Mouse (Mus musculus): ENCODE data around the gene Col4a2.
A peak's percentile ranks its signal among the peaks of the same experiment; 100 is the strongest.

Gene Col4a2

GRCm38 (mm10) chr8:11411504-11412124 is 99.0 kb downstream of the Col4a2 start:
- no peak for DNase-seq (ENCODE audit: extremely low read depth, low read depth)

GRCm38 (mm10) chr8:11412450-11412849 is 99.8 kb downstream of the Col4a2 start:
- no peak for DNase-seq (ENCODE audit: extremely low read depth, low read depth)

GRCm38 (mm10) chr8:11414304-11414703 is 101.7 kb downstream of the Col4a2 start:
- no peak for DNase-seq (ENCODE audit: extremely low read depth, low read depth)

- DNase-seq (ENCODE audit: extremely low read depth, low read depth), result no peak
Observed at GRCm38 (mm10) chr8:11415089-11415488, 102.5 kb downstream of the Col4a2 start.

GRCm38 (mm10) chr8:11417762-11418161 is 105.2 kb downstream of the Col4a2 start:
- DNase-seq (ENCODE audit: extremely low read depth, low read depth), result no peak

GRCm38 (mm10) chr8:11419232-11419631 is 106.6 kb downstream of the Col4a2 start:
- DNase-seq (ENCODE audit: extremely low read depth, low read depth), result no peak

GRCm38 (mm10) chr8:11419645-11420044 is 107.0 kb downstream of the Col4a2 start:
- peak; percentile 35 for DNase-seq (ENCODE audit: extremely low read depth, low read depth)

GRCm38 (mm10) chr8:11421105-11421504 is 108.5 kb downstream of the Col4a2 start:
- no peak for DNase-seq (ENCODE audit: extremely low read depth, low read depth)

GRCm38 (mm10) chr8:11421968-11422367 is 109.4 kb downstream of the Col4a2 start:
- DNase-seq (ENCODE audit: extremely low read depth, low read depth), result no peak

- DNase-seq (ENCODE audit: extremely low read depth, low read depth), result no peak
Observed at GRCm38 (mm10) chr8:11423091-11423490, 110.5 kb downstream of the Col4a2 start.

GRCm38 (mm10) chr8:11430688-11431087 is 118.1 kb downstream of the Col4a2 start:
- DNase-seq (ENCODE audit: extremely low read depth, low read depth), result peak; percentile 23

- no peak for DNase-seq (ENCODE audit: extremely low read depth, low read depth)
Observed at GRCm38 (mm10) chr8:11437862-11438261, 125.3 kb downstream of the Col4a2 start.

- DNase-seq (ENCODE audit: extremely low read depth, low read depth), result no peak
Observed at GRCm38 (mm10) chr8:11441291-11441690, 128.7 kb downstream of the Col4a2 start.

GRCm38 (mm10) chr8:11443611-11444010 is 131.0 kb downstream of the Col4a2 start:
- no peak for DNase-seq (ENCODE audit: extremely low read depth, low read depth)

GRCm38 (mm10) chr8:11444216-11444615 is 131.6 kb downstream of the Col4a2 start:
- DNase-seq (ENCODE audit: extremely low read depth, low read depth), result no peak

- no peak for DNase-seq (ENCODE audit: extremely low read depth, low read depth)
Observed at GRCm38 (mm10) chr8:11445790-11446189, 133.2 kb downstream of the Col4a2 start.

GRCm38 (mm10) chr8:11447910-11448570 is 135.4 kb downstream of the Col4a2 start:
- no peak for DNase-seq (ENCODE audit: extremely low read depth, low read depth)

GRCm38 (mm10) chr8:11450184-11451113 is 137.8 kb downstream of the Col4a2 start:
- DNase-seq (ENCODE audit: extremely low read depth, low read depth), result no peak

GRCm38 (mm10) chr8:11452152-11452551 is 139.5 kb downstream of the Col4a2 start:
- DNase-seq (ENCODE audit: extremely low read depth, low read depth), result no peak

GRCm38 (mm10) chr8:11452559-11452958 is 140.0 kb downstream of the Col4a2 start:
- DNase-seq (ENCODE audit: extremely low read depth, low read depth), result no peak

GRCm38 (mm10) chr8:11452974-11453373 is 140.4 kb downstream of the Col4a2 start:
- DNase-seq (ENCODE audit: extremely low read depth, low read depth), result no peak

- DNase-seq (ENCODE audit: extremely low read depth, low read depth), result no peak
Observed at GRCm38 (mm10) chr8:11454228-11454627, 141.6 kb downstream of the Col4a2 start.

All from MEL-GATA-1-ER (cell line).